Mouse (Mus musculus) G1E (cell line): ENCODE results near the gene Robo4.

ENCODE experiments used
- CTCF ChIP-seq: IDR thresholded peaks from 2 replicates; pipeline ENCODE4 v1.5.1; 2012; ENCODE audit warnings: low read depth, low read length, inconsistent platforms, mixed read lengths
- POLR2AphosphoS5 ChIP-seq: IDR thresholded peaks from 2 replicates; pipeline ENCODE4 v1.6.1; 2012; ENCODE audit warnings: low read depth, low read length, inconsistent platforms; ENCODE audit not compliant: insufficient replicate concordance

DNA sequence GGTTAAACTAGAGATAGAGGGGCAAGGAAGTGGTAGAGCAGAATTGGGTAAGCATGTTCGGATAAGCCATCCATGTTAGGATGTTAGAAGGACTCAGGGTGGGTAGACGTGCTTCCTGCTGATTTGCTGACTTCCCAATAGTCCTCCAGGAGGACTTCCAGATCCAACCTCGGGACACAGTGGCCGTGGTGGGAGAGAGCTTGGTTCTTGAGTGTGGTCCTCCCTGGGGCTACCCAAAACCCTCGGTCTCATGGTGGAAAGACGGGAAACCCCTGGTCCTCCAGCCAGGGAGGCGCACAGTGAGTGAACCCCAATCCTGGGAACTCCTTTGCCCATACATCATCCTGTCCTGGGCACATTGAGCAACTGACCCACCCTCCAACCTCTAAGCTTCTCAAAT, 1.3 kb downstream of the Robo4 start:
- TF ChIP-seq CTCF (no peak), POLR2AphosphoS5 (no peak)
